Mouse (Mus musculus) NIH3T3 (cell line): ENCODE data around the gene Dnajb2.

Experiments used
- DNase-seq: peaks from one replicate; pipeline ENCODE4 v3.0.0-alpha.2; 2012; ENCODE audit warnings: low read depth

The Dnajb2 gene

DNA sequence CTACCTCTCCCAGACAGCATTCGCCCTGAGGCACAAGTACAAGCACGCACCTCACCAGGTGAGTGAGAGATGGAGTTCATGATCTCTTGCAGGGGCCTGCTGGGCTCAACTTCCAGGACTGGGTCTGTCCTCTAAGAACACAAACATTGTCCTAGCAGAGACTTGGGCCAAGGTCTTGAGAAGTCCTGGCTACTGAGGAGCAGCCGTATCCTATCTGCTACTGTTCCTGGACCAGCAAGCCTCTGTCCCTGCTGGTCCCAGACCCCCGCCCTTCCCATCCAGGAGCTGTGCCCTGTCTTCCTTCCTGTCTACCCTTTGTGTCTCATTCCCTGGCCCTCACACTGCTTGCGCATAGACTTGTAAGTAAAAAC, 57.1 kb downstream of the Dnajb2 start:
- DNase-seq, result no peak

DNA sequence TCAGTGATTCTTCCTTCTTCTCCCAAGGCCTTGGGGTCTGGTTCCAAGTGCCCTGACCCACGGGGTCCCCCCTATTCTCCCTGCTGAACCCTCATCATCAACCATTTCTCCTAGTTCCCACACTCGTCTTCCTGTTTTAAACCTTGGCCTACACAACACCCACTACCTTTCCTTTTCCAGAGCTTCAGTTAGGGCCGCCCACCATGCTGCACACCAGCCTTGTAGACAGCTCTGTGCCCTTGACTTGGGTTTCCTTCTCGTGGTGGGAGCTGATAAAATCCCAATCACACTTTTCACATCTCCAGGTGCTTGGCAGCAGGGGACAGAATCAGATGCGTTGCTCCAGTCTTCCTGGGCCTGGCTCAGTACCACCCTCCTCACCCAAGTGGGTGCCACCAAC, 58.1 kb downstream of the Dnajb2 start:
- no peak for DNase-seq
